Mouse (Mus musculus): ENCODE results near the gene Usp28. TPM values are rescaled to one million over a fixed set of nuclear protein-coding genes. Genes with fewer than 3 reads are reported as not detected.

Gene Usp28
- polyA plus RNA-seq, 1 experiment from 2014 or later: 52.8 TPM

DNA sequence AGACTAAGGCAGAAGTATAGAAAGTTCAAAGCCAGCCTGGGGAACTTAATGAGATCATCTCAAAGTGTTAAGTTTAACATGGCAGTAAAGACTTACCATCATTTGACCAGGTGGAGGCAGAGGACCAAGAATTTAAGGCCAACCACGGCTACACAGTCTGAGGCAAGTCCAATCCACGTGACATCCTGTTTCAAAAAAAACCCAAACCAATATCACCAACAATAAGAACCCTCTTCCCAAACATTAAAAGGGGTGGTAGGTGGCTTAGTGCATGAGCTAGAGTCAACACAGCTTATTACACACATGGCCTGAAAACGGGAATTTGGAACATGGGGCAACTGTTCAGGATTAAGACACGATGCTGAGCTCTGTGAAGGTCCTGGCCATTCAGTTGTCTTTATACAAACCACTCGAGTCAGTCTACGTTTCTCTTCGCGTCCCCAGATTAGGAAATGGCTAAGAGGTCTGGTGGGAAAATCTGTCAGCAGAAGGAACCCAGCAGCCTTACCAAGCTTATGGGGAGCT is 793 bp upstream of the Usp28 start:
- no peaks in the 10 kb centered on the region for H3K27me3 ChIP-seq (replicated peaks; ENCODE audit: low read depth, poor library complexity, severe bottlenecking)
- no peaks in the 10 kb centered on the region for H3K9me3 ChIP-seq
- H3K4me1 ChIP-seq: peaks cover 36% of the 10 kb centered on the region
- H3K36me3 ChIP-seq (replicated peaks): 0 out of 2 replicates have a peak, but pooled peaks cover 6% of the 10 kb centered on the region
- peak overlapping the region; percentile 89 for H3K27ac ChIP-seq (replicated peaks)
- 39% methylated on average over 8 of the region's 8 CpGs for WGBS
- peak overlapping the region; percentile 82 for H3K4me3 ChIP-seq
- no peak for DNase-seq (ENCODE audit: low spot score)

DNA sequence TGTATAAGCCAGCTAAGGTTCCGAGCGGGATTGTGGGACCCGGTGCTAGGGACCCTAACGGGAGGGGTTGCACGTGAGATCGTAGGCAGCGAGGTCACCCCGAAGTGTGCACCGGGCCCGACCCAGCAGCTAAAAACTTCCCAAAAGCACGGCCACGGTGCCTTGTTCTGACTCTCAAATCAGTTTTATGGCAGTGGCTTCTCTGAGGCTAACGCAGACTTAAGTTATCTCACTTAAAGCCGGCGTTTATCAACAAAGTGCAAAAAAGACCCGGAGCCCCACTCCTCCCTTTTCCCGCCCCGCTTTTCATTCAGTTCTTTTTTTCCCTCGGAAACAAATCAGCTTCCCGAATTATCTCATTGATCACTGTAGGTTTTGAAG is 523 bp downstream of the Usp28 start:
- H3K9me3 ChIP-seq: no peaks in the 10 kb centered on the region
- H3K27ac ChIP-seq (replicated peaks): peak overlapping the region; percentile 88
- under 1% methylated on average over 20 of the region's 20 CpGs for WGBS

DNA sequence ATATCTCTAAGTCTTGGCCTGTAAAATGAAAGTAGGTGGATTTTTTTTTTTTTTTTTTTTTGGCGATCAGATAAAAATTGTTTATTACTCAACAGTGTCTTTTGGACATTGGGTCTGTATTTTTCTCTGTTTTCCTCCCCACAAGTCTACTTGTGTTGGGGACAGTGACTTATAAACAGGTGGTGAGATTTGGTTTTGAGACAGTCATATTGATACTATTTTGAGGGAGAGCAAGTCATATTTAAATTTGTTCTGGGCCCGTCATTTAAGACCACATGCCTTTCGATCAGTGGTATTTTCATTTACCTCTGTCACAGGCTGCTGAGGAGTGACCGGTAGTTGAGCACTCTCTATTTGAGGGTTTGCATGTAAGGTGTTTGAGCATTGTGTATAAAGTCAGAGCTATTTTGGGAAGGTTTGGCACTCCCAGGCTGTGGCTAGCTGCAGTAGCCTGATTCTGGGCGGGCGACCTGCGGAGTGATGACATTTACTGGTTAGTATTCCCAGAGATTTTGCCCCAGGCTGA is 1.5 kb downstream of the Usp28 start:
- Histone ChIP-seq H3K4me1 (peaks cover 41% of the 10 kb centered on the region), H3K27ac (replicated peaks) (no peak overlapping the region), H3K36me3 (replicated peaks) (peaks cover 28% of the 10 kb centered on the region), H3K27me3 (replicated peaks; ENCODE audit: low read depth, poor library complexity, severe bottlenecking) (no peaks in the 10 kb centered on the region), H3K9me3 (no peaks in the 10 kb centered on the region), H3K4me3 (peak overlapping the region; percentile 82)
- peak; percentile 13 for DNase-seq (ENCODE audit: low spot score)
- 17% methylated on average over 7 of the region's 7 CpGs for WGBS

More for the DNA sequence above, 523 bp downstream of the Usp28 start:
- Histone ChIP-seq H3K27me3 (replicated peaks; ENCODE audit: low read depth, poor library complexity, severe bottlenecking) (no peaks in the 10 kb centered on the region), H3K4me3 (peak overlapping the region; percentile 82), H3K4me1 (peaks cover 36% of the 10 kb centered on the region), H3K36me3 (replicated peaks) (peaks cover 18% of the 10 kb centered on the region)
- no peak for DNase-seq (ENCODE audit: low spot score)

DNA sequence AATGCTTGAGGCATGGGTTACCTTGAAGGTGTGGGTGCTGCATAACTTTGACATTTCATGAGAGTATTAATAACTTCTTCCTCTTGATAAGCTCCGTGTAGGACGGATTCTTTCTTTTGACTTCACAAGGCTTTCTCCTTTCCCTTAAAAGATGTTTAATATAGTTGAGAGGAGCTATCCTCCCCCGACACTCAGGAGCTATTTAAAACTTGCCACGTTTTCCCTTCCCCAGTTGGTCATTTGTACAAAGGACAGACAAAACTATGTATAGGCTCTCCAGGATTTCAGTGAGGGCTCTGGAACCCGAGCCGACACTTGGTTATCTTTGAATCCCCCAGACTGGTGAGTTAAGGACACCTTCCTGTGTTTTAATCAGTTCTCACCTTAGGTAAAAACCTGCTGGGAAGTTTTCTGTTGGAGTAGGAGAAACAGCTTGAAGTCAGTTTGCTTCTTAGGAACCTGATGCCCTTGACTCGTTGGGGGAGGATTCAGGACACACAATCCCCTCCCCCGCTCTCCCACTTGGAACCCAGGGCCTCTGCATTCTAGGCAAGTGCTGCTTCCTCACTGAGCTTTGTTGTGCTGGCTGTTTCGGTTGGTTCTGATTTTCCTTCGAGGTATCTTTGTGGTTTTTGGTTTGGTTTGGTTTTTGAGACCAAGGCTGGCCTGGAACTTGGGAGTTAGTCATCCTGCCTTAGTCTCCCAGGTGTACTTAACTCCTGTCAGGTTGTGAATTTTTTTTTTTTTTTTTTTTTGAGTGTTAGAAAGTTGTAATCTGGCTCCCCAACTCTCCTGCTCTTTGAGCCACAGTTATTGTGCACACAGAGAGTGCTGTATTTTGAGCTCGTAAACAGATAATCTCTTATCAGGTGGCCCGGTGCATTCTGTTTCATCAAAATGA is 2.3 kb downstream of the Usp28 start:
- no peaks in the 10 kb centered on the region for H3K27me3 ChIP-seq (replicated peaks; ENCODE audit: low read depth, poor library complexity, severe bottlenecking)
- peaks cover 36% of the 10 kb centered on the region for H3K36me3 ChIP-seq (replicated peaks)
- peaks cover 41% of the 10 kb centered on the region for H3K4me1 ChIP-seq
- peak overlapping the region; percentile 82 for H3K4me3 ChIP-seq
- peak; percentile 52 for DNase-seq (ENCODE audit: low spot score)
- no peaks in the 10 kb centered on the region for H3K9me3 ChIP-seq
- WGBS: 26% methylated on average over 12 of the region's 12 CpGs
- H3K27ac ChIP-seq (replicated peaks): no peak overlapping the region

DNA sequence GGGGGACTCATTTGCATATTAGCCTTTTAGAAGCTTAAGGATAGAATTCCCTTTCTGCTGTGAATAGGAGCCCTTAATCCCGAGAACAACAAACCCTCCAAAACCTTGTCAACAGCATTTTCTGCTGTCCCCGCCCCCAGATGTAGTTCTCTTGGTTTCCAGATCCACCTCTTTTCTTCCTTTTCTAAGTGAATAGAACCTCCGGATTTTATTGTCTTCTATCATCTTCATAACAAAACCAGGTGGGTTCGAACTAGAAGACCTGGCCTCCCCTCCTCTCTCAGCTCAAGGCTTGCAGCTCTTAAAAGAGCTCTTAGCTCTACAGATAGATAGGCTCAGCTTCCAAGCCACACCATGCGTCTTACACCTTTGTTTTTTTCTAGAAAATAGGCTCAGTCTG is 6.5 kb downstream of the Usp28 start:
- no peaks in the 10 kb centered on the region for H3K27me3 ChIP-seq (replicated peaks; ENCODE audit: low read depth, poor library complexity, severe bottlenecking)
- H3K36me3 ChIP-seq (replicated peaks): peaks cover 69% of the 10 kb centered on the region
- H3K4me1 ChIP-seq: peaks cover 27% of the 10 kb centered on the region
- no peak overlapping the region for H3K4me3 ChIP-seq
- no peaks in the 10 kb centered on the region for H3K9me3 ChIP-seq
- WGBS: 58% methylated on average over 5 of the region's 5 CpGs
- no peak for DNase-seq (ENCODE audit: low spot score)
- no peak overlapping the region for H3K27ac ChIP-seq (replicated peaks)

DNA sequence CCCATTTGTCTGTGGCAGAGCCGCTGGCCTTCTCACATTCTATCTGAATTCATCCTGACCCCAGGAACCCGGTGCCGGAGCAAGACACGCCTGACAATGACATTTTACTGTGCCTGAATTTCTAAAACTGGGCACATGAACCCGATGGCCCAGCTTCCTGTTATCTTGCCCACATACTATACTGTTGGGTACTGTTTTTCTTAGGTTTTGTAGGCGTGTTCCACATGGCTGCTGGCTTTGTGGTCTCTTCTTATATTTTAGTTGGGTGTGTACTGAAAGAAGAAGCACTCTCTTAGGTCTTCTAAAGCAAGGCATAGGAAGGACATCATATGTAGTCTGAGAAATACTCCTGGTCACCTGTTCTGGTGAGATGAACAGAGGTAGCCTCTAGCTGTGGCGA is 9.6 kb downstream of the Usp28 start:
- Histone ChIP-seq H3K27ac (replicated peaks) (no peak overlapping the region), H3K4me1 (0 out of 2 replicates have a peak, but pooled peaks cover 6% of the 10 kb centered on the region), H3K4me3 (no peak overlapping the region), H3K9me3 (no peaks in the 10 kb centered on the region), H3K36me3 (replicated peaks) (peaks cover 74% of the 10 kb centered on the region), H3K27me3 (replicated peaks; ENCODE audit: low read depth, poor library complexity, severe bottlenecking) (no peaks in the 10 kb centered on the region)
- WGBS: 95% methylated on average over 7 of the region's 7 CpGs
- DNase-seq (ENCODE audit: low spot score): no peak

DNA sequence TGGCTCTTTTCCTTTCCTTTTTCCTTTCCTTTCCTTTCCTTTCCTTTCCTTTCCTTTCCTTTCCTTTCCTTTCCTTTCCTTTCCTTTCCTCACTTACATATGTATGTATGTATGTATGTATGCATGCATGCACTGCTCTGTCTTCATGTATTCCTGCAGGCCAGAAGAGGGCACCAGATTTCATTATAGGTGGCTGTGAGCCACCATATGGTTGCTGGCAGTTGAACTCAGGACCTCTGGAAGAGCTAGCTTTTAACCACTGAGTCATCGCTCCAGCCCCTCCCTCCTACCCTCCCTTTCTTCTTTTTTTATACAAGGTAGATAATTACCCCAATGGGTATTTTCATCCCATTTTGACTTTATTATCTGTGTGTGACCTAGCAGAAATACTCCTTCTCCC is 10.6 kb downstream of the Usp28 start:
- no peak overlapping the region for H3K27ac ChIP-seq (replicated peaks)
- no peaks in the 10 kb centered on the region for H3K9me3 ChIP-seq
- no peaks in the 10 kb centered on the region for H3K27me3 ChIP-seq (replicated peaks; ENCODE audit: low read depth, poor library complexity, severe bottlenecking)
- 98% methylated on average over 1 of the region's 1 CpGs for WGBS
- DNase-seq (ENCODE audit: low spot score): no peak
- H3K4me3 ChIP-seq: no peak overlapping the region
- H3K4me1 ChIP-seq: 0 out of 2 replicates have a peak, but pooled peaks cover 6% of the 10 kb centered on the region
- H3K36me3 ChIP-seq (replicated peaks): peaks cover 74% of the 10 kb centered on the region

DNA sequence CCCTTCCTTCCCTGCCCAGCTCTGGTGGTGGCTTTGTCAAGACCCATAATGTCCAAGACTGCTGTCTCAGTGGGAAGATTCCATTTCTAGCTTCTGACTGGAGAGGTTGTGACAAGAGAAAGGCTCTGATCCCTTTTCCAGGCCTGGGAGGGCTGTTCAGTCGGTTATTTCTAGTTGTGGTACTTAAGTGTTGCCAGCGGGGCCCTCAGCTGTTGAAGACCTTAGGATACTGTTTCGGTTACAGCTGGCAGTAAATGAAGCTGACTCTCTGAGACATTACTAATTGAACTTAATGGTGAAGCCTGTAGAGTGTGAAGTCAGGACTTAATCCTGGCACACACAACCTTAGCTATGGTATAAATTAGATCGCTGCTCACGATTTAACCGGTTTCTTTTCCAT is 14.1 kb downstream of the Usp28 start:
- DNase-seq (ENCODE audit: low spot score): no peak
- WGBS: 88% methylated on average over 6 of the region's 6 CpGs
- H3K36me3 ChIP-seq (replicated peaks): peaks cover 74% of the 10 kb centered on the region

DNA sequence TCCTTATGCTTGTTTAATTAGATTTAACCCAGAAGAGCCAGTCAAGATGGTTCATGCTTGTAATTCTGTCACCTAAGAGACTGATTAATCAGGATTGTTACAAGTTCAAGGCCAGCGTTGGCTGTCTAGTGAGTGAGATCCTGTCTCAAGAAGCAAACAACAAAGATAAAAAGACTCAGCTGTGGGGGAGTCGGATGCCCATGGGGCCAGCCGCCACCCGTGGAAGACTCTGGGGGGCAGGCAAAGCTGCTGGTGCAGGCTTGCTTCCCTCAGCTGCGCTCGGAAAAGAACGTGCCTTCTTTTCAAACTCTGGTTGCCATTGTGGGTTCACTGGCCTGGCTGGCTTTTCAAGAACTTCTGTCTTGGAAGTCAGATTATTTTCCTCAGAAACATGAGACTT is 30.6 kb downstream of the Usp28 start:
- H3K36me3 ChIP-seq (replicated peaks): peaks cover 91% of the 10 kb centered on the region
- no peak for DNase-seq (ENCODE audit: low spot score)
- H3K9me3 ChIP-seq: no peaks in the 10 kb centered on the region
- no peak overlapping the region for H3K27ac ChIP-seq (replicated peaks)
- H3K4me1 ChIP-seq: no peaks in the 10 kb centered on the region
- H3K4me3 ChIP-seq: no peak overlapping the region
- no peaks in the 10 kb centered on the region for H3K27me3 ChIP-seq (replicated peaks; ENCODE audit: low read depth, poor library complexity, severe bottlenecking)
- 86% methylated on average over 7 of the region's 7 CpGs for WGBS

More for the DNA sequence above, 14.1 kb downstream of the Usp28 start:
- Histone ChIP-seq H3K4me1 (0 out of 2 replicates have a peak, but pooled peaks cover 2% of the 10 kb centered on the region), H3K27me3 (replicated peaks; ENCODE audit: low read depth, poor library complexity, severe bottlenecking) (no peaks in the 10 kb centered on the region), H3K9me3 (no peaks in the 10 kb centered on the region), H3K27ac (replicated peaks) (no peak overlapping the region), H3K4me3 (no peak overlapping the region)

DNA sequence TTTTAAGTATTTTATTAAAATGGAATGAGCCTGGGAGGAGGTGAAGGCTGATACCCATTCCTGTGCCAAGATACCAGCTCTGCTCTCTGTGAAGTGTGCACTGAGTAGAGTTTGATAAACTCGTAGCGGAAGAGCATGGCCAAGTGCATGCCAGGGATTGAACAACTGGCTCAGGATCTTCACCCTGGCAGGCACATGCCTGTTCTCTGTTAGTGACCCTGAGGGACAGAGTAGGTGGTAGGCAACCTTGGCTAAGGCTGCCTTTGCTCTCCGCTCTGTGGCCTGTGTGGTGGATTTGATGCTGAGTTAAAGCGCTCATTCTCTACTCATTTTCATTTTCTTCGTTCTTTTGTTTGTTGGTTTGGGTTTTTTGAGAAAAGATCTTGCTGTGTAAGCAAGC is 36.1 kb downstream of the Usp28 start:
- Histone ChIP-seq H3K27ac (replicated peaks) (no peak overlapping the region), H3K27me3 (replicated peaks; ENCODE audit: low read depth, poor library complexity, severe bottlenecking) (no peaks in the 10 kb centered on the region), H3K9me3 (no peaks in the 10 kb centered on the region), H3K4me1 (no peaks in the 10 kb centered on the region), H3K4me3 (no peak overlapping the region), H3K36me3 (replicated peaks) (peaks cover 82% of the 10 kb centered on the region)
- no peak for DNase-seq (ENCODE audit: low spot score)
- WGBS: 93% methylated on average over 5 of the region's 5 CpGs

DNA sequence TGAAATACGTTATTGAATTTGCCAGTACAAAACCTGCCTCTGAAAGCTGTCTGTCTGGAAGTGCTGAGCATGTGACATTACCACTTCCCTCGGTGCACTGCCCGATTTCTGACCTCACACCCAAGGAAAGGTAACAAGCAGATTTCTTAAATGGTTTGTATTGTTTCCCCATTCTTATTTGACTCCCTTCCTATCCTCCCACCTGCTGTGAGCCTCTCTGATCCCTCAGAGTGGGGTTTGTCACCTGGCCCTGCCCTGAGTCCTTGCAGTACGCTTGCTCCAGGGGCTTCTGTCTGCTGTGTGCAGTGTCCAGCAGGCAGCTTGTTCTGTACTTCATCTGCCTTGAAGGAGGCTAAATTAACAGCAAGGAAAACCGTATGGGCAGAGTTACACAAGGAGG is 38.8 kb downstream of the Usp28 start:
- 90% methylated on average over 5 of the region's 5 CpGs for WGBS
- Histone ChIP-seq H3K4me1 (no peaks in the 10 kb centered on the region), H3K27me3 (replicated peaks; ENCODE audit: low read depth, poor library complexity, severe bottlenecking) (no peaks in the 10 kb centered on the region), H3K36me3 (replicated peaks) (peaks cover 85% of the 10 kb centered on the region), H3K27ac (replicated peaks) (no peak overlapping the region), H3K9me3 (no peaks in the 10 kb centered on the region), H3K4me3 (no peak overlapping the region)
- DNase-seq (ENCODE audit: low spot score): no peak

DNA sequence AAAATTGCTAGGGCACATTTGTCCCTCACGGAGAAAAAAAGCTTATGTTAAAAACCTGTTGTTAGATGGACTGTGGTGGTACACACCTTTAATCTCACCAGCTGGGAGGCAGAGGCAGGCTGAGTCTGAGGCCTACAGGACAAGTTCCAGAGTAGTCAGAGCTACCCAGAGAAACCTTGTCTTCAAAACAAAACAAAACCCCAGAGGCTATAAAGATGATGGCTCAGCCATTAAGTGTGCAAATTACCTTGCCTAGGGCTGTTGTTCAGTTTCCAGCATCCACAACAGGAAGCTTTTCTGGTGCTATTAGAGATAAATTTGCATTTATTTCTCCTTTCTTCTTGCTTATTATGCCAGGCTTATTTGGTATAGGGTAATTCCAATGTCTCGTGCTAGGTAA is 39.4 kb downstream of the Usp28 start:
- H3K36me3 ChIP-seq (replicated peaks): peaks cover 85% of the 10 kb centered on the region
- H3K27me3 ChIP-seq (replicated peaks; ENCODE audit: low read depth, poor library complexity, severe bottlenecking): no peaks in the 10 kb centered on the region
- DNase-seq (ENCODE audit: low spot score): no peak
- WGBS: 96% methylated on average over 2 of the region's 2 CpGs
- H3K4me3 ChIP-seq: no peak overlapping the region
- H3K4me1 ChIP-seq: no peaks in the 10 kb centered on the region
- no peak overlapping the region for H3K27ac ChIP-seq (replicated peaks)
- no peaks in the 10 kb centered on the region for H3K9me3 ChIP-seq

DNA sequence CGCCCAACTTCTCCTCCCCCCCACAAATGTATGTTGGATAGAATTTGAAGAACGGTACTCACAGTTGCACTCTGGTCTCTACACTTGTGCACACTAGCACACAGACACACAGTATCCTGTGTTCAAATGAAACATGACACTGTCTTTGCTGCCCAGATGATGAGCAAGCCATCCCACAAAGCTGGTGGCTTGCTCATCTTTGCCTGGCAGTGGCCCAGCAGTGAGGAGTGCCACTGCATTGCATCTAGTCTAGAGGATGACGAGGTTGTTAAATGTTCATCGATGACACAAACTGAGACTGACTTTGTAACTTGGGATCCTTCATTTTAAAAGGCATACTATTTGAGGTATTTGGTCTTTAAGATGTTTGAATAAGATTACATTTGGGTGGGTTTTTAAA is 49.6 kb downstream of the Usp28 start:
- Histone ChIP-seq H3K27ac (replicated peaks) (no peak overlapping the region), H3K36me3 (replicated peaks) (peaks cover 97% of the 10 kb centered on the region), H3K9me3 (no peaks in the 10 kb centered on the region), H3K4me3 (no peak overlapping the region), H3K27me3 (replicated peaks; ENCODE audit: low read depth, poor library complexity, severe bottlenecking) (no peaks in the 10 kb centered on the region), H3K4me1 (no peaks in the 10 kb centered on the region)
- 98% methylated on average over 4 of the region's 4 CpGs for WGBS
- no peak for DNase-seq (ENCODE audit: low spot score)

All from embryonic facial prominence, embryonic 10.5 days (tissue).